10 mouse cellular contexts compared by ENCODE assay signal in genomic region chr1:60868333-60869277, GRCm38 (mm10). TPM values are rescaled to one million over a fixed set of nuclear protein-coding genes. Genes with fewer than 3 reads are reported as not detected.
DNase-seq lines count a peak whose midpoint lies in the region; ATAC-seq lines count a peak whose summit lies in the region.
"Had no signal": no experiment of that assay in that cellular context is flagged by ENCODE, and none has a peak within 500 bp of the region (broad histone marks: within the 10 kb centered on the region; RNA-seq: fewer than 3 reads in every experiment).

No protein-coding gene starts in this region.

- no peak overlapping the region for H3K4me3 ChIP-seq in liver, embryonic 12.5 days
- H3K4me3 ChIP-seq in neural tube, embryonic 13.5 days: no peak overlapping the region
- H3K4me3 ChIP-seq: embryonic facial prominence, embryonic 13.5 days; limb, embryonic 15.5 days had no signal

- no peaks in the 10 kb centered on the region for H3K36me3 ChIP-seq in liver, embryonic 12.5 days
- no peaks in the 10 kb centered on the region for H3K36me3 ChIP-seq in neural tube, embryonic 13.5 days
- H3K36me3 ChIP-seq: embryonic facial prominence, embryonic 13.5 days; limb, embryonic 15.5 days had no signal

- 0 out of 2 replicates have a peak, but pooled peaks cover 2% of the 10 kb centered on the region for H3K4me1 ChIP-seq in liver, embryonic 12.5 days
- peaks cover 2% of the 10 kb centered on the region; the same call in 1 of the 2 replicates for H3K4me1 ChIP-seq in neural tube, embryonic 13.5 days (replicated peaks)

- H3K4me2 ChIP-seq in liver, embryonic 12.5 days: no peak overlapping the region
- H3K4me2 ChIP-seq in neural tube, embryonic 13.5 days: no peak overlapping the region
- H3K4me2 ChIP-seq: embryonic facial prominence, embryonic 13.5 days; limb, embryonic 15.5 days had no signal

- no peaks in the 10 kb centered on the region for H3K9me3 ChIP-seq in liver, embryonic 12.5 days (replicated peaks)
- H3K9me3 ChIP-seq in neural tube, embryonic 13.5 days: no peaks in the 10 kb centered on the region
- H3K9me3 ChIP-seq: limb, embryonic 15.5 days had no signal

- DNase-seq in liver: peak; percentile 28
- peak; percentile 66 for DNase-seq in NIH3T3 (ENCODE audit: low read depth)
- peak; percentile 77 for DNase-seq in embryo, embryonic 10.5 days (ENCODE audit: low spot score)
- DNase-seq in heart, postnatal 4 days: peak; percentile 69
- DNase-seq in layer of hippocampus, postnatal 14 days (ENCODE audit: low spot score in 2 of 2): peak; percentile 60 to 72

- no peak overlapping the region for H3K9ac ChIP-seq in liver, embryonic 12.5 days
- no peak overlapping the region for H3K9ac ChIP-seq in neural tube, embryonic 13.5 days
- H3K9ac ChIP-seq: embryonic facial prominence, embryonic 13.5 days; limb, embryonic 15.5 days had no signal

- no peaks in the 10 kb centered on the region for H3K27me3 ChIP-seq in liver, embryonic 12.5 days (replicated peaks)
- H3K27me3 ChIP-seq in neural tube, embryonic 13.5 days: no peaks in the 10 kb centered on the region
- H3K27me3 ChIP-seq: embryonic facial prominence, embryonic 13.5 days; limb, embryonic 15.5 days had no signal

- 63% methylated on average over 17 of the region's 17 CpGs for WGBS in liver, embryonic 12.5 days (ENCODE audit: insufficient replicate concordance)
- 57% methylated on average over 17 of the region's 17 CpGs for WGBS in neural tube, embryonic 13.5 days

- no peak overlapping the region for H3K27ac ChIP-seq in liver, embryonic 12.5 days
- H3K27ac ChIP-seq in neural tube, embryonic 13.5 days (replicated peaks): no peak overlapping the region
- H3K27ac ChIP-seq: embryonic facial prominence, embryonic 13.5 days; limb, embryonic 15.5 days had no signal

- ATAC-seq in liver, embryonic 12.5 days: no peak
- ATAC-seq in neural tube, embryonic 13.5 days (ENCODE audit: low read depth): peak; percentile 81
- ATAC-seq in erythroblast, adult 5-6 weeks (replicated peaks; ENCODE audit: low FRiP score, poor library complexity, severe bottlenecking): no peak

RNA-seq across cellular contexts. Expression of gene Ctla4, which starts 18.2 kb away (rescaled TPM):
- polyA plus RNA-seq in liver, embryonic 12.5 days (2016; fragmentation: Nextera tagmentation; extraction: Ambion mirVana): not detected in 2 replicates
- total RNA-seq in heart, postnatal 4 days (2021): not detected
- total RNA-seq in layer of hippocampus, postnatal 14 days (2021): not detected
- polyA plus RNA-seq in neural tube, embryonic 13.5 days (2015; fragmentation: Nextera tagmentation; extraction: Ambion mirVana): not detected in 2 replicates
- not detected in 2 replicates for total RNA-seq in erythroblast, adult 5-6 weeks (2015; ENCODE audit: low replicate concordance)
- not detected in 2 replicates for total RNA-seq in erythroblast, adult 5-6 weeks (2017; ENCODE audit: low replicate concordance)
- polyA plus RNA-seq: embryonic facial prominence, embryonic 13.5 days had no signal
